Mouse (Mus musculus): ENCODE measurements around the gene Fmnl3. TPM values are rescaled to one million over a fixed set of nuclear protein-coding genes. Genes with fewer than 3 reads are reported as not detected.

The Fmnl3 gene
- polyA plus RNA-seq, 1 experiment from 2014 or later = 9.9 TPM

- peak; percentile 97 for ATAC-seq (replicated peaks)
- WGBS = under 1% methylated on average over 55 of the region's 64 CpGs
- peak within 1 kb of the TSS; percentile 90 for H3K27ac ChIP-seq (replicated peaks)
- no peaks in the 10 kb centered on the region for H3K36me3 ChIP-seq
- H3K4me1 ChIP-seq = peaks cover 23% of the 10 kb centered on the region
- H3K9me3 ChIP-seq = no peaks in the 10 kb centered on the region
- H3K4me3 ChIP-seq = peak within 1 kb of the TSS; percentile 70
- peak within 1 kb of the TSS; percentile 54 for H3K4me2 ChIP-seq (replicated peaks)
- peak within 1 kb of the TSS; percentile 62 for H3K9ac ChIP-seq (replicated peaks)
- no peaks in the 10 kb centered on the region for H3K27me3 ChIP-seq
These were observed 75.4 kb downstream of the Fmnl3 start, which contains the start of gene Prpf40b for GRCm38 (mm10) chr15:99294813-99295374. Gene Prpf40b (plus strand): TSS chr15:99295087.

- Histone ChIP-seq H3K9ac (replicated peaks) (peak overlapping the region; percentile 62), H3K4me2 (replicated peaks) (peak overlapping the region; percentile 54), H3K4me3 (peak overlapping the region; percentile 70), H3K27ac (replicated peaks) (peak overlapping the region; percentile 90), H3K4me1 (peaks cover 23% of the 10 kb centered on the region), H3K9me3 (no peaks in the 10 kb centered on the region), H3K36me3 (no peaks in the 10 kb centered on the region), H3K27me3 (no peaks in the 10 kb centered on the region)
- 26% methylated on average over 16 of the region's 16 CpGs for WGBS
- ATAC-seq (replicated peaks) = no peak
These were observed 76.0 kb downstream of the Fmnl3 start for GRCm38 (mm10) chr15:99294287-99294686.

GRCm38 (mm10) chr15:99290586-99290985 lies 79.7 kb downstream of the Fmnl3 start:
- Histone ChIP-seq H3K36me3 (no peaks in the 10 kb centered on the region), H3K4me2 (replicated peaks) (no peak overlapping the region), H3K9ac (replicated peaks) (no peak overlapping the region), H3K9me3 (no peaks in the 10 kb centered on the region), H3K27me3 (no peaks in the 10 kb centered on the region), H3K4me1 (peaks cover 7% of the 10 kb centered on the region), H3K27ac (replicated peaks) (no peak overlapping the region), H3K4me3 (no peak overlapping the region)
- 93% methylated on average over 11 of the region's 11 CpGs for WGBS
- ATAC-seq (replicated peaks) = no peak

- whole genome bisulfite sequencing = 57% methylated on average over 8 of the region's 8 CpGs
- Histone ChIP-seq H3K4me1 (no peaks in the 10 kb centered on the region), H3K4me3 (no peak overlapping the region), H3K4me2 (replicated peaks) (no peak overlapping the region), H3K9me3 (no peaks in the 10 kb centered on the region), H3K27ac (replicated peaks) (no peak overlapping the region), H3K27me3 (no peaks in the 10 kb centered on the region), H3K36me3 (no peaks in the 10 kb centered on the region), H3K9ac (replicated peaks) (no peak overlapping the region)
- ATAC-seq (replicated peaks) = no peak
These were observed 85.1 kb downstream of the Fmnl3 start for GRCm38 (mm10) chr15:99285189-99285535.

GRCm38 (mm10) chr15:99284527-99285188 lies 85.6 kb downstream of the Fmnl3 start:
- WGBS = 50% methylated on average over 14 of the region's 14 CpGs
- H3K27ac ChIP-seq (replicated peaks) = no peak overlapping the region
- H3K4me2 ChIP-seq (replicated peaks) = no peak overlapping the region
- no peak overlapping the region for H3K4me3 ChIP-seq
- H3K9ac ChIP-seq (replicated peaks) = no peak overlapping the region
- H3K9me3 ChIP-seq = no peaks in the 10 kb centered on the region
- ATAC-seq (replicated peaks) = no peak
- H3K27me3 ChIP-seq = no peaks in the 10 kb centered on the region
- H3K36me3 ChIP-seq = no peaks in the 10 kb centered on the region
- no peaks in the 10 kb centered on the region for H3K4me1 ChIP-seq

GRCm38 (mm10) chr15:99283456-99283855 lies 86.8 kb downstream of the Fmnl3 start:
- Histone ChIP-seq H3K27ac (replicated peaks) (no peak overlapping the region), H3K27me3 (no peaks in the 10 kb centered on the region), H3K4me2 (replicated peaks) (no peak overlapping the region), H3K9ac (replicated peaks) (no peak overlapping the region), H3K9me3 (no peaks in the 10 kb centered on the region), H3K4me3 (no peak overlapping the region), H3K36me3 (no peaks in the 10 kb centered on the region), H3K4me1 (no peaks in the 10 kb centered on the region)
- WGBS = 70% methylated on average over 10 of the region's 10 CpGs
- ATAC-seq (replicated peaks) = no peak

GRCm38 (mm10) chr15:99278271-99278670 lies 92.0 kb downstream of the Fmnl3 start:
- H3K9me3 ChIP-seq = no peaks in the 10 kb centered on the region
- 82% methylated on average over 7 of the region's 7 CpGs for WGBS
- no peak overlapping the region for H3K9ac ChIP-seq (replicated peaks)
- no peaks in the 10 kb centered on the region for H3K4me1 ChIP-seq
- no peak overlapping the region for H3K27ac ChIP-seq (replicated peaks)
- H3K27me3 ChIP-seq = no peaks in the 10 kb centered on the region
- no peak for ATAC-seq (replicated peaks)
- no peak overlapping the region for H3K4me2 ChIP-seq (replicated peaks)
- H3K36me3 ChIP-seq = no peaks in the 10 kb centered on the region
- no peak overlapping the region for H3K4me3 ChIP-seq

- H3K9ac ChIP-seq (replicated peaks) = no peak overlapping the region
- H3K4me2 ChIP-seq (replicated peaks) = no peak overlapping the region
- 87% methylated on average over 8 of the region's 8 CpGs for WGBS
- H3K27ac ChIP-seq (replicated peaks) = no peak overlapping the region
- H3K4me1 ChIP-seq = no peaks in the 10 kb centered on the region
- no peak overlapping the region for H3K4me3 ChIP-seq
- no peaks in the 10 kb centered on the region for H3K36me3 ChIP-seq
- no peaks in the 10 kb centered on the region for H3K9me3 ChIP-seq
- ATAC-seq (replicated peaks) = no peak
- H3K27me3 ChIP-seq = no peaks in the 10 kb centered on the region
These were observed 94.2 kb downstream of the Fmnl3 start for GRCm38 (mm10) chr15:99276095-99276494.

Other genes starting within 250 kb of the Fmnl3 start
- 42.9 and 43.7 TPM in 2 replicates for gene Spats2, start 244.6 kb downstream of the Fmnl3 start, polyA plus RNA-seq (2015; fragmentation: Nextera tagmentation; extraction: Ambion mirVana)
- gene Kcnh3, start 145.6 kb downstream of the Fmnl3 start, polyA plus RNA-seq (2015; fragmentation: Nextera tagmentation; extraction: Ambion mirVana) = 4.3 and 4.6 TPM in 2 replicates
- 209 and 212 TPM in 2 replicates for gene Mcrs1, start 118.5 kb downstream of the Fmnl3 start, polyA plus RNA-seq (2015; fragmentation: Nextera tagmentation; extraction: Ambion mirVana)
- gene Prpf40b, start 75.4 kb downstream of the Fmnl3 start, polyA plus RNA-seq (2015; fragmentation: Nextera tagmentation; extraction: Ambion mirVana) = 111 and 115 TPM in 2 replicates
- gene Fam186b, start 74.6 kb downstream of the Fmnl3 start, polyA plus RNA-seq (2015; fragmentation: Nextera tagmentation; extraction: Ambion mirVana) = 0.23 and 0.31 TPM in 2 replicates
- 250 and 263 TPM in 2 replicates for gene Tmbim6, start 22.4 kb upstream of the Fmnl3 start, polyA plus RNA-seq (2015; fragmentation: Nextera tagmentation; extraction: Ambion mirVana)
- 11.0 and 12.4 TPM in 2 replicates for gene Nckap5l, start 87.3 kb upstream of the Fmnl3 start, polyA plus RNA-seq (2015; fragmentation: Nextera tagmentation; extraction: Ambion mirVana)
- 24.7 and 25.5 TPM in 2 replicates for gene Bcdin3d, start 104.2 kb upstream of the Fmnl3 start, polyA plus RNA-seq (2015; fragmentation: Nextera tagmentation; extraction: Ambion mirVana)
- gene Faim2, start 157.7 kb upstream of the Fmnl3 start, polyA plus RNA-seq (2015; fragmentation: Nextera tagmentation; extraction: Ambion mirVana) = 17.0 and 18.9 TPM in 2 replicates
- not detected in 2 replicates for gene Aqp2, start 208.6 kb upstream of the Fmnl3 start, polyA plus RNA-seq (2015; fragmentation: Nextera tagmentation; extraction: Ambion mirVana)
- gene Aqp5, start 220.3 kb upstream of the Fmnl3 start, polyA plus RNA-seq (2015; fragmentation: Nextera tagmentation; extraction: Ambion mirVana) = 0.38 TPM in 1 of 2 replicates, not detected in the other
- gene Aqp6, start 230.9 kb upstream of the Fmnl3 start, polyA plus RNA-seq (2015; fragmentation: Nextera tagmentation; extraction: Ambion mirVana) = not detected in 2 replicates